In genomic region chr5:96163396-96164020, GRCm38 (mm10) we compare ENCODE assay signal across 1 mouse cellular context.
TF ChIP-seq lines count a peak whose summit lies in the region.

No protein-coding gene starts in this region.

TF ChIP-seq in CH12.LX, 34 proteins besides CTCF, POLR2A, EP300 and RAD21 (continued from another document):
- no peak for TF ChIP-seq MYC (IDR thresholded peaks at IDR 0.05; ENCODE audit: low read depth, low read length)
- peak; percentile 52 for TF ChIP-seq ETS1 (conservative IDR thresholded peaks at IDR 0.05; ENCODE audit: low read depth, low read length)
- peak; percentile 53; the same call in 1 of the 2 replicates for TF ChIP-seq CHD2 (IDR thresholded peaks at IDR 0.05; ENCODE audit: low read length)
- TF ChIP-seq ZC3H11A (IDR thresholded peaks at IDR 0.05; ENCODE audit: low read depth, low read length): no peak
- TF ChIP-seq UBTF (IDR thresholded peaks at IDR 0.05; ENCODE audit: low read depth, low read length): no peak
- TF ChIP-seq POLR2AphosphoS2 (IDR thresholded peaks at IDR 0.05; ENCODE audit: low read depth, low read length): no peak
- peak; percentile 6; the same call in 1 of the 2 replicates for TF ChIP-seq MEF2A (IDR thresholded peaks at IDR 0.05; ENCODE audit: borderline replicate concordance, low read depth, low read length)
- no peak for TF ChIP-seq KAT2A (IDR thresholded peaks at IDR 0.05; ENCODE audit: insufficient replicate concordance, low read length)
- TF ChIP-seq NELFE (IDR thresholded peaks at IDR 0.05; ENCODE audit: low read depth, low read length): no peak
- TF ChIP-seq E2F4 (IDR thresholded peaks at IDR 0.05; ENCODE audit: insufficient replicate concordance, low read depth, low read length): no peak
- TF ChIP-seq TCF12 (IDR thresholded peaks at IDR 0.05; ENCODE audit: low read depth, low read length): peak; percentile 33; the same call in 1 of the 2 replicates
- no peak for TF ChIP-seq NRF1 (IDR thresholded peaks at IDR 0.05; ENCODE audit: low read depth, low read length)
- no peak for TF ChIP-seq CHD1 (IDR thresholded peaks at IDR 0.05; ENCODE audit: low read depth, low read length)
- peak; percentile 73 for TF ChIP-seq ELF1 (IDR thresholded peaks at IDR 0.05; ENCODE audit: low read depth, low read length)
- no peak for TF ChIP-seq ZMIZ1 (IDR thresholded peaks at IDR 0.05; ENCODE audit: low read depth, low read length)
- TF ChIP-seq USF2 (conservative IDR thresholded peaks at IDR 0.05; ENCODE audit: low read depth, low read length): no peak
- peak; percentile 64 for TF ChIP-seq BHLHE40 (IDR thresholded peaks at IDR 0.05; ENCODE audit: low read depth, low read length)
